Mouse (Mus musculus): Measurements from ENCODE around the gene Plekho2. TPM values are rescaled to one million over a fixed set of nuclear protein-coding genes. Genes with fewer than 3 reads are reported as not detected.

Plekho2 gene
- total and polyA plus RNA-seq, 2 experiments = 1.4 to 5.4 TPM

GRCm38 (mm10) chr9:65605471-65606136 lies 25.8 kb upstream of the Plekho2 start:
- Histone ChIP-seq H3K27ac (replicated peaks; ENCODE audit: insufficient read depth, low read depth, low read length) (no peak overlapping the region), H3K27me3 (ENCODE audit: control insufficient read depth, insufficient read depth, low read length) (no peaks in the 10 kb centered on the region), H3K4me3 (ENCODE audit: insufficient read depth, low read depth, low read length) (no peak overlapping the region), H3K9ac (ENCODE audit: low read depth, low read length) (no peak overlapping the region), H3K79me2 (ENCODE audit: control insufficient read depth, insufficient read depth, low read length) (no peaks in the 10 kb centered on the region), H3K36me3 (ENCODE audit: control insufficient read depth, insufficient read depth, low read length) (no peaks in the 10 kb centered on the region), H3K4me1 (ENCODE audit: control insufficient read depth, insufficient read depth, low read length) (no peaks in the 10 kb centered on the region; the same call in 1 of the 2 replicates)
- 9% methylated on average over 9 of the region's 9 CpGs for WGBS
- peak; percentile 76 for DNase-seq (ENCODE audit: extremely low read depth, low read depth, low spot score)
- TF ChIP-seq POLR2A (IDR thresholded peaks at IDR 0.05; ENCODE audit: extremely low read depth, insufficient read depth, low read length) (no peak), CTCF (IDR thresholded peaks at IDR 0.05; ENCODE audit: low read depth, low read length) (peak; percentile 52)

GRCm38 (mm10) chr9:65603401-65604102 lies 23.7 kb upstream of the Plekho2 start:
- WGBS = 76% methylated on average over 8 of the region's 8 CpGs
- no peak overlapping the region for H3K27ac ChIP-seq (replicated peaks; ENCODE audit: insufficient read depth, low read depth, low read length)

GRCm38 (mm10) chr9:65600951-65601350 lies 21.1 kb upstream of the Plekho2 start:
- Histone ChIP-seq H3K27me3 (ENCODE audit: control insufficient read depth, insufficient read depth, low read length) (no peaks in the 10 kb centered on the region), H3K4me1 (ENCODE audit: control insufficient read depth, insufficient read depth, low read length) (no peaks in the 10 kb centered on the region; the same call in 1 of the 2 replicates), H3K4me3 (ENCODE audit: insufficient read depth, low read depth, low read length) (no peak overlapping the region), H3K79me2 (ENCODE audit: control insufficient read depth, insufficient read depth, low read length) (no peaks in the 10 kb centered on the region), H3K27ac (replicated peaks; ENCODE audit: insufficient read depth, low read depth, low read length) (no peak overlapping the region), H3K36me3 (ENCODE audit: control insufficient read depth, insufficient read depth, low read length) (no peaks in the 10 kb centered on the region), H3K9ac (ENCODE audit: low read depth, low read length) (no peak overlapping the region)
- DNase-seq (ENCODE audit: extremely low read depth, low read depth, low spot score) = no peak
- WGBS = 63% methylated on average over 2 of the region's 2 CpGs
- TF ChIP-seq CTCF (IDR thresholded peaks at IDR 0.05; ENCODE audit: low read depth, low read length) = no peak
- TF ChIP-seq POLR2A (IDR thresholded peaks at IDR 0.05; ENCODE audit: extremely low read depth, insufficient read depth, low read length) = no peak

More at GRCm38 (mm10) chr9:65603401-65604102, 23.7 kb upstream of the Plekho2 start:
- no peak for DNase-seq (ENCODE audit: extremely low read depth, low read depth, low spot score)
- H3K4me3 ChIP-seq (ENCODE audit: insufficient read depth, low read depth, low read length) = no peak overlapping the region
- no peaks in the 10 kb centered on the region for H3K79me2 ChIP-seq (ENCODE audit: control insufficient read depth, insufficient read depth, low read length)
- no peaks in the 10 kb centered on the region for H3K27me3 ChIP-seq (ENCODE audit: control insufficient read depth, insufficient read depth, low read length)
- H3K4me1 ChIP-seq (ENCODE audit: control insufficient read depth, insufficient read depth, low read length) = no peaks in the 10 kb centered on the region; the same call in 1 of the 2 replicates
- TF ChIP-seq CTCF (IDR thresholded peaks at IDR 0.05; ENCODE audit: low read depth, low read length) (peak; percentile 56), POLR2A (IDR thresholded peaks at IDR 0.05; ENCODE audit: extremely low read depth, insufficient read depth, low read length) (no peak)
- H3K9ac ChIP-seq (ENCODE audit: low read depth, low read length) = no peak overlapping the region
- no peaks in the 10 kb centered on the region for H3K36me3 ChIP-seq (ENCODE audit: control insufficient read depth, insufficient read depth, low read length)

- WGBS = 41% methylated on average over 8 of the region's 11 CpGs
- no peaks in the 10 kb centered on the region for H3K36me3 ChIP-seq (ENCODE audit: control insufficient read depth, insufficient read depth, low read length)
- H3K9ac ChIP-seq (ENCODE audit: low read depth, low read length) = no peak overlapping the region
- H3K27me3 ChIP-seq (ENCODE audit: control insufficient read depth, insufficient read depth, low read length) = no peaks in the 10 kb centered on the region
- TF ChIP-seq POLR2A (IDR thresholded peaks at IDR 0.05; ENCODE audit: extremely low read depth, insufficient read depth, low read length) (no peak), CTCF (IDR thresholded peaks at IDR 0.05; ENCODE audit: low read depth, low read length) (peak; percentile 36; the same call in 1 of the 2 replicates)
- H3K4me3 ChIP-seq (ENCODE audit: insufficient read depth, low read depth, low read length) = 0 out of 2 replicates have a peak overlapping the region, but pooled peaks have one; percentile 40
- peak; percentile 47 for DNase-seq (ENCODE audit: extremely low read depth, low read depth, low spot score)
- H3K27ac ChIP-seq (replicated peaks; ENCODE audit: insufficient read depth, low read depth, low read length) = no peak overlapping the region
- H3K4me1 ChIP-seq (ENCODE audit: control insufficient read depth, insufficient read depth, low read length) = no peaks in the 10 kb centered on the region
- H3K79me2 ChIP-seq (ENCODE audit: control insufficient read depth, insufficient read depth, low read length) = no peaks in the 10 kb centered on the region
Measured at GRCm38 (mm10) chr9:65598765-65599249, 19.0 kb upstream of the Plekho2 start.

GRCm38 (mm10) chr9:65593596-65593995 lies 13.8 kb upstream of the Plekho2 start:
- Histone ChIP-seq H3K4me3 (ENCODE audit: insufficient read depth, low read depth, low read length) (no peak overlapping the region), H3K27ac (replicated peaks; ENCODE audit: insufficient read depth, low read depth, low read length) (no peak overlapping the region), H3K36me3 (ENCODE audit: control insufficient read depth, insufficient read depth, low read length) (no peaks in the 10 kb centered on the region), H3K9ac (ENCODE audit: low read depth, low read length) (no peak overlapping the region), H3K27me3 (ENCODE audit: control insufficient read depth, insufficient read depth, low read length) (peaks cover 4% of the 10 kb centered on the region; the same call in 1 of the 2 replicates), H3K79me2 (ENCODE audit: control insufficient read depth, insufficient read depth, low read length) (no peaks in the 10 kb centered on the region), H3K4me1 (ENCODE audit: control insufficient read depth, insufficient read depth, low read length) (no peaks in the 10 kb centered on the region)
- TF ChIP-seq CTCF (IDR thresholded peaks at IDR 0.05; ENCODE audit: low read depth, low read length) = no peak
- no peak for TF ChIP-seq POLR2A (IDR thresholded peaks at IDR 0.05; ENCODE audit: extremely low read depth, insufficient read depth, low read length)
- WGBS = 95% methylated on average over 9 of the region's 9 CpGs
- no peak for DNase-seq (ENCODE audit: extremely low read depth, low read depth, low spot score)

Measured in liver, adult 2 months (tissue).